Mouse (Mus musculus) brain, embryonic 14.5 days (tissue): ENCODE measurements at regions not wholly inside any gene's neighbourhood (a gene's known extent, or its start where the extent isn't known, plus 50 kb on each side); places are given as distances from the start of the nearest gene placed in this dataset.

Experiments used
- CTCF ChIP-seq: fragments of 200-500 bp; IDR thresholded peaks from 2 replicates; pipeline ENCODE4 v1.5.1; 2012; ENCODE audit warnings: inconsistent platforms, mild to moderate bottlenecking, moderate library complexity, borderline replicate concordance; ENCODE audit not compliant: insufficient read depth, insufficient read length; ENCODE audit errors: extremely low read depth
- POLR2A ChIP-seq: fragments of 200-500 bp; IDR thresholded peaks from 2 replicates; pipeline ENCODE4 v1.6.1; 2012; ENCODE audit warnings: mild to moderate bottlenecking, inconsistent platforms, borderline replicate concordance; ENCODE audit not compliant: poor library complexity, insufficient read depth, insufficient read length, severe bottlenecking; ENCODE audit errors: extremely low read depth

GRCm38 (mm10) chr11:18715851-18716126 lies 303.0 kb downstream of the Meis1 start:
- TF ChIP-seq CTCF (no peak), POLR2A (no peak)
